Mouse (Mus musculus): ENCODE results near the gene Brk1.
A peak's percentile ranks its signal among the peaks of the same experiment; 100 is the strongest.

The Brk1 gene

GRCm38 (mm10) chr6:113624989-113625770 lies 20.6 kb downstream of the Brk1 start:
- no peak for DNase-seq

DNA sequence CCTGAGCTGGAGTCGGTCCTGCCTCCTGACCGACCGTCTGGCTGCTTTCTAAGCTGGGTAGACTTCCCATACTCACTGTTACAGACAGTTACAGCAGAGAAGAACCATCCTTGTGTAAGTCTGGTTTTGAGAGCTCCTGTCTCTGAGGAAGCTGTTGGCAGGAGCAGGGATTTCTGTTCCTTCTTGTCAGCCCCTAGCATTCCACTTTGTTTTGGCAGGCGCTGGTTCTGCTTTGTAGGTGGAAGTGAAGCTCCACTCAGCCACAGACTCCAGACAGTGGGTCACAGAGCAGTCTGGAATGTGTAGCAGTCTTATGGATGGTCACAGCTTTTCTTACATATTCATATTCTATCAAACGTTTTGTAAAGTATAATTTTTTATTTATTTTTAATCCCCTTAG lies 25.8 kb downstream of the Brk1 start:
- no peak for DNase-seq

- DNase-seq, result no peak
Observed at GRCm38 (mm10) chr6:113632863-113633262, 28.3 kb downstream of the Brk1 start.

DNA sequence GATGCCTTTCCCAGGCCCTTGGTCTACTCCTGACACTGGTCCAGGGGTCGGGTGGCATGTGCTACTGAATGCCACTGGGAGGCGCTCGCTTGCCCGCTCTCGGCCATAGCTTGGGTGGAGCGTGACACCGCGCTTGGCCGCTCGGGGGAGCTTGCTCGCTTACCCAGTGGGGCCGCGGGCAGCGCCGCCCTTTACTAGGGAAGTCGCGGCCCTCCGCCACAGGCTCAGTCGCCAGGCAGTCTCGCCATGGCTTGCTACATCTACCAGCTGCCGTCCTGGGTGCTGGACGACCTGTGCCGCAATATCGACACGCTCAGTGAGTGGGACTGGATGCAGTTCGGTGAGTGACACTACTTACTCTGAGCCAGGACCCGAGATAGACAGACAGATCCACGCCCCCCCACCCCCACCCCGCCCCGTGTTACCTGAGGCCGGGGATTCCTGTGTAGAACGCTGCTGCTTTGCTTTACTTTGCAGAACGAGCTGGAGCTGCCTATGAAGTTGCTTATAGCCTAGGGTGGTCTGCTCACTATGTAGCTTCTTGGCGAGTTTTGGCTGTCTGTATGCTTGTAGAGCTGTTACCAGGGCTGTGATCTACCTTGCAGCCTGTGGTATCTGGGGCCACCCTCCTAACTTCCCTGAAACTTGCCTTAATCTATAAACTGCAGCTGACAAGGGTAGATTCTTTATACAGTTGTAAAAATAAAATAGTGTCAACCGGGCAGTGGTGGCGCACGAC lies 33.9 kb downstream of the Brk1 start, which contains the start of gene Irak2:
Irak2 (plus strand) TSS at position 166 of the 739 bp plus-strand sequence.
- DNase-seq, result peak; percentile 96

GRCm38 (mm10) chr6:113639201-113639600 lies 34.6 kb downstream of the Brk1 start:
- DNase-seq, result no peak

DNA sequence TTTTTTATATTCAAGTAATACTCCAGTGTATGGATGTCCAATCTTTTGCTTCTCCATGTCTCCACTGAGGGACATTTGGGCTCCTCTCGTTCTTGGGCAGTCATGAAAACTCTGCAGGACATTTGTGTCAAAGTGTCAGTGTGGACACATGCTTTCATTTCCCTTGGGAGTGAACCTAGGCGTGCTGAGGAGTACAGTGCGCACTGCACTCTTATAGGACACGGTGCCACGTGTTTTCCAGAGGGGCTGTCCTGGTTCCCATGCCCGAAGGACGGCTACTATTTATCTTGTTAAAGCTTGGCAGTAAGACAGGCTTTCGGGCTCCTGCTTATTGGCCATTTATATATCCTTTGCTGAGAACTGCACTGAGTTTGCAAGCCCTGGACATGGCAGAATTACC lies 38.0 kb downstream of the Brk1 start:
- DNase-seq, result no peak

- DNase-seq, result no peak
Observed at GRCm38 (mm10) chr6:113643021-113643420, 38.4 kb downstream of the Brk1 start.

GRCm38 (mm10) chr6:113643967-113644366 lies 39.4 kb downstream of the Brk1 start:
- DNase-seq, result no peak

DNA sequence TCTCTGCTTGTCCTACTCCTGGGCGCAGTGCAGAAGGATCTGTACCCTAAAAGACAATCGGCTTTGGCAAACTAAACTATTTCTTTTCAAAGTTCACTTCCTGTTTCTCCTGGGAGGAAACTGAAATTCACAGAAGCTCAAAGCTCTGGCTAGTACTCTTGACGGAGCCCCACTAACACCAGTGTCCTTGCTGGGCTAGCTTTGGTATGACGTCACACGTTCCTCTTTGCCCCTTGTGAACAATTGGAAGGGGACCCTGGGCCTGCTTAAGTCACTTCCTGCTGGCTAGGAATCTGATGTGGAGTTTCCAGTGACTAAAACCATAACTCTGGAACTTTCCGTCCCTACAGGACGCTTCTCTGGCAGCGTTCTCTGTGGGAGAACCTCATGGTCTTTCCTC lies 40.2 kb downstream of the Brk1 start:
- no peak for DNase-seq

DNA sequence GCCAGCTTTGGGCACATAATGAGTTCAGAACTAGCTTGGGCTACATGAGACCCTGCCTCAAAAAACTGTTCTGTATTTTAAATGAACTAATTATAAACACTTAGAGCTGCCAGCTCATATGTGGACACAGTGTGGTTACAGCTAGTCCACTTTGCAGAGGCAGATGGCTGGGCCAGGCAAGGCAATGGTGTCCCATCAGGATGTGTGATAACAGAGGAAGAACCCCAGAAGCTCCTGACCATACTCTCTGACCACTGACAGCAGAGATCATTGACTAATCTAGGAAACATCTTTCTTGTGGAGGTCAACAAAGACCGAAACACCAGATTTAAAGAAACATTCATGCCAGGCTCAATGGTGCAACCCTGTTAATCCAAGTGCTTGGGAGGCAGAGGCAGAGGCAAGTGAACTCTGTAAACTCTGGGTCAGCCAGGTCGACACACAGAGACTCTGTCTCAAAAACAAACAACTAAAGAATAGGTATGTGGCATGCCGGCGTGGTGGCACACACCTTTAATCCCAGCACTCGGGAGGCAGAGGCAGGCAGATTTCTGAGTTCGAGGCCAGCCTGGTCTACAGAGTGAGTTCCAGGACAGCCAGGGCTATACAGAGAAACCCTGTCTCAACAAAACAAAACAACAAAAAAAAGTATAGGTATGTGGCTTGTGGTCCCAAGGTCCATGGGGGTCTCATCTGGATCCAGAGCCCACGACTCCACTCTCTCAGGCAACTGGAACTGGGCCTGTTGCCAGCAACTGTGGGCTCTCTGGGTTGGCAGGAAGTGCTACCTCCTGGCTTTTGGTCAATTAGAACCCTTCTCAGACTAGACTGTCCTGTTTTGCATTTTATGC lies 45.0 kb downstream of the Brk1 start:
- DNase-seq, result no peak

DNA sequence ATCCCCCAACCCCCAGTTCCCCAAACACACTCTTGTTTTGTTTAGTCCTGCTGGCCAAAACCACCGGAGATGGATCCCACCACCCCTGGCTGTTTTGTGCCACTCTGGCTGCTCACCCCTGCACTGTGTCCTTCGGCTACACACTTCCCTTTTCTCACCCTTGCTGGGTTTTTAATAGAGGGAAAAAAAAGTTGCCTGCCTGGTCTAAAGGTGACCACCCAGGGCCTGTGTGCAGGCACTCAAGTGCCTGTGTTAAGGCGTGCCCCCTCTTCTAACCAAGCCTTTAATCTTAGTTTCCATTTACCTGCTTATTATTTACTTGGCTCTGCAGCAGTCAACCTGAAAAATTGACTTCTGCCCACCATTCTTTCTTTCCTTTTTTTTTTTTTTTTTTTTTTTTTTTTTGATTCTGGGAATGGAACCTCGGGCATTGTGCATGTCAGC lies 45.6 kb downstream of the Brk1 start:
- no peak for DNase-seq

- no peak for DNase-seq
Observed at GRCm38 (mm10) chr6:113651626-113652025, 47.1 kb downstream of the Brk1 start.

GRCm38 (mm10) chr6:113653551-113653950 lies 49.0 kb downstream of the Brk1 start:
- no peak for DNase-seq

- no peak for DNase-seq
Observed at GRCm38 (mm10) chr6:113654102-113654501, 49.5 kb downstream of the Brk1 start.

GRCm38 (mm10) chr6:113654753-113655397 lies 50.3 kb downstream of the Brk1 start:
- no peak for DNase-seq

- DNase-seq, result no peak
Observed at GRCm38 (mm10) chr6:113655475-113655874, 50.9 kb downstream of the Brk1 start.

DNA sequence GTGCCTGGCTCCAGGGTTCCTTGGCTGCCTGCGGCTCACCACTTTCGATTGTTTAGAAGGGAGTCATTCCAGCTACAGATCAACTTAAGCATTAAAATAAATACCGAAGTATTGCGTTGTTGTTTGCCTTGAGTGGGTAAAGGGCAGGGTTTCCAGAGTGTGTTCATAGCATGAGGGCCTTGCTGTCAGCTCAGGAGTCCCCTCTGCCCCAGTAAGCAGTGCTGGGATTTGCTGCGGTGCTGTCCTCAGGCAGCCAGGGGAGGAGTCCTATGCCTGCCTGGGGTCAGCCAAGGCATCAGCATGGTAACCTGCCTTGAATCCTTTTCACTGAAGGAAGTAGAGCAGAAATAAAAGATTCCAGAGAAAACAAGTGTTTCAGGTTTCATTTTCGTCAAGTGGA lies 52.3 kb downstream of the Brk1 start:
- DNase-seq, result no peak

GRCm38 (mm10) chr6:113658226-113658625 lies 53.7 kb downstream of the Brk1 start:
- no peak for DNase-seq

GRCm38 (mm10) chr6:113659648-113660491 lies 55.3 kb downstream of the Brk1 start:
- no peak for DNase-seq

DNA sequence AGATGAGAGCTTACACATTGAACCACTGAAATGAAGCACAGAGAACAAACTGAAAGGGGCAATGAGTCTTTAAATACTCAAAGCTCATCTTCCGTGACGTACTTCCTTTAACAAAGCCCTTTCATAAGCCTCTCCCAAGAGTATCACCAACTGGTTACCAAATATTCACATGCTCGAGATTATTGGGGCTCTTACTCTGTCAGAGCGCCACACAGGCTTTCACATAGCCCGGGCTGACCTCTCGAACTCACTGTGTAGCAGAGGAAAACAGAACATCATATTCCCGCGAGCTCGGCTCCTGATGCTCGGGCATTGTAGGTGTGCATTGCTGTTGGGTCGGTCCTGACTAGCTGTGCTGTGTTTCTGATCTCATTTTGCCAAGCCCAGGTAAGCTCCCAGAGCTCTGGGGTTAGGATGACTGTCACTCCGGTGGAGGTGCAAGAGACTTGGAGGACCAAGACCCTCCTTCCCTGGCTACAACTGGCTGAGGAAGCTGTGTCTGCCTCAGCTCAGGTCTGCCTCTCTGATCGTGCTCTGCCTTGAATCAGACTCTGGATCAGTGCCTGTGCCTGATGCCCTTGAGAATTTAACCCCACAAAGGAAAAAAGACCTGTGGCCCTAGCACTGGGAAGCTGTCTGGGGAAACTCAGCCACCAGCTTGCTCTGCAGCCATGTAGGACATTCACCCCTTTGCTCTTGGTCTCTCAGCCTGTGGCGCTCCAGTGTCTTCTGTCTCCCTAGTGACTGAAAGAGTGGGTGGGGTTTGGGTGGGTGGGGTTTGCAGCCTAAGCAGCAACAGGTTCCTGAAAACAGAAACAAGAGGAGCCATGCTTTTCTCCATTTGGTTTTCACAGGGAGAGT lies 56.1 kb downstream of the Brk1 start:
- DNase-seq, result no peak

Measured in thymus, postnatal 14 days (tissue).